Mouse (Mus musculus) heart, adult 11 months (tissue): ENCODE results near the gene 6430571L13Rik.
A peak's percentile ranks its signal among the peaks of the same experiment; 100 is the strongest.
"Not testable (repeated sequence)": the region's sequence is repeated elsewhere in the genome, so short reads cannot be mapped to it uniquely, and the experiment has no call there.

Experiments
- DNase-seq: peaks from one replicate; pipeline ENCODE4 v3.0.0; 2022

Gene 6430571L13Rik

GRCm38 (mm10) chr9:107340267-107340859, at the start of gene 6430571L13Rik:
6430571L13Rik (plus strand) TSS chr9:107340602.
- DNase-seq, result peak; percentile 100

- peak; percentile 97 for DNase-seq
Measured at GRCm38 (mm10) chr9:107290897-107291296, 49.5 kb upstream of the 6430571L13Rik start.

GRCm38 (mm10) chr9:107294249-107294648, 46.2 kb upstream of the 6430571L13Rik start:
- peak; percentile 96 for DNase-seq

GRCm38 (mm10) chr9:107295616-107296015, 44.8 kb upstream of the 6430571L13Rik start:
- peak; percentile 91 for DNase-seq

- DNase-seq, result no peak
Measured at GRCm38 (mm10) chr9:107296016-107296040, 44.6 kb upstream of the 6430571L13Rik start, which contains the start of gene Cish. Cish (plus strand) TSS chr9:107296026.

GRCm38 (mm10) chr9:107296041-107296440, 44.4 kb upstream of the 6430571L13Rik start:
- DNase-seq, result no peak

GRCm38 (mm10) chr9:107296501-107296965, 43.9 kb upstream of the 6430571L13Rik start:
- peak; percentile 100 for DNase-seq

- DNase-seq, result no peak
Measured at GRCm38 (mm10) chr9:107297059-107297458, 43.3 kb upstream of the 6430571L13Rik start.

GRCm38 (mm10) chr9:107297658-107298057, 42.7 kb upstream of the 6430571L13Rik start:
- DNase-seq, result no peak

- DNase-seq, result peak; percentile 97
Measured at GRCm38 (mm10) chr9:107298059-107298780, 42.2 kb upstream of the 6430571L13Rik start.

- no peak for DNase-seq
Measured at GRCm38 (mm10) chr9:107298876-107299275, 41.5 kb upstream of the 6430571L13Rik start.

- peak; percentile 96 for DNase-seq
Measured at GRCm38 (mm10) chr9:107299783-107300182, 40.6 kb upstream of the 6430571L13Rik start.

- DNase-seq, result no peak
Measured at GRCm38 (mm10) chr9:107300224-107300973, 40.0 kb upstream of the 6430571L13Rik start.

- no peak for DNase-seq
Measured at GRCm38 (mm10) chr9:107301554-107302331, 38.7 kb upstream of the 6430571L13Rik start.

GRCm38 (mm10) chr9:107302592-107302991, 37.8 kb upstream of the 6430571L13Rik start:
- no peak for DNase-seq

- peak; percentile 91 for DNase-seq
Measured at GRCm38 (mm10) chr9:107303121-107303820, 37.1 kb upstream of the 6430571L13Rik start.

GRCm38 (mm10) chr9:107303900-107304299, 36.5 kb upstream of the 6430571L13Rik start:
- no peak for DNase-seq

GRCm38 (mm10) chr9:107304383-107304782, 36.0 kb upstream of the 6430571L13Rik start:
- no peak for DNase-seq

GRCm38 (mm10) chr9:107305012-107305411, 35.4 kb upstream of the 6430571L13Rik start:
- no peak for DNase-seq

- no peak for DNase-seq
Measured at GRCm38 (mm10) chr9:107305601-107306542, 34.5 kb upstream of the 6430571L13Rik start.

- not testable (repeated sequence) for DNase-seq
Measured at GRCm38 (mm10) chr9:107306673-107307072, 33.7 kb upstream of the 6430571L13Rik start.
